Mouse (Mus musculus) left cerebral cortex, adult 2 months (tissue): ENCODE measurements around the gene Nipa2. TPM values are rescaled to one million over a fixed set of nuclear protein-coding genes. Genes with fewer than 3 reads are reported as not detected.
"Not testable (repeated sequence)": the region's sequence is repeated elsewhere in the genome, so short reads cannot be mapped to it uniquely, and the experiment has no call there.

Experiments
- DNase-seq, 2 experiments: peaks; one replicate each; pipeline ENCODE4 v3.0.0; 2021 to 2022; ENCODE audit warnings: low spot score in 2 of 2, mixed read lengths in 1 of 2; ENCODE audit errors: extremely low spot score in 1 of 2
- H3K27ac ChIP-seq: fragments of 200-600 bp; 2 replicates; pipeline ENCODE4 v1.8.1; 2022
- H3K4me3 ChIP-seq: fragments of 200-600 bp; 2 replicates; pipeline ENCODE4 v1.8.1; 2022
- CTCF ChIP-seq: fragments of 200-600 bp; IDR thresholded peaks from 2 replicates; pipeline ENCODE4 v1.8.1; 2022; ENCODE audit warnings: antibody characterized with exemption, mild to moderate bottlenecking, moderate library complexity
- intact Hi-C: fragments of 180-260 bp; cut with DNase I; formaldehyde crosslinking; loops from one replicate; pipeline ENCODE4 v1.15.1; 2025
- total RNA-seq, 2 experiments: library from RNA; stranded (reverse); gene quantifications; 2 replicates each; pipeline ENCODE4 v1.2.3; 2021

The Nipa2 gene
- total RNA-seq, 2 experiments from 2014 or later = 47.7 to 52.3 TPM

GRCm38 (mm10) chr7:55927262-55927661, 35.0 kb downstream of the Nipa2 start:
- Histone ChIP-seq H3K27ac (no peak overlapping the region), H3K4me3 (no peak overlapping the region)
- DNase-seq = no peak
- no peak for TF ChIP-seq CTCF
- intact Hi-C loops = no loop called here

GRCm38 (mm10) chr7:55918365-55918764, 43.9 kb downstream of the Nipa2 start:
- H3K27ac ChIP-seq, intact Hi-C loops, DNase-seq, H3K4me3 ChIP-seq: not testable (repeated sequence)

GRCm38 (mm10) chr7:55912118-55912517, 50.2 kb downstream of the Nipa2 start:
- TF ChIP-seq CTCF = no peak
- intact Hi-C loops = no loop called here
- no peak for DNase-seq
- Histone ChIP-seq H3K27ac (no peak overlapping the region), H3K4me3 (no peak overlapping the region)

GRCm38 (mm10) chr7:55911371-55911770, 50.9 kb downstream of the Nipa2 start:
- intact Hi-C loops = no loop called here
- H3K27ac ChIP-seq = no peak overlapping the region; the same call in 1 of the 2 replicates
- no peak for TF ChIP-seq CTCF
- H3K4me3 ChIP-seq = no peak overlapping the region
- no peak for DNase-seq

GRCm38 (mm10) chr7:55910356-55910755, 51.9 kb downstream of the Nipa2 start:
- no peak for TF ChIP-seq CTCF
- peak overlapping the region; percentile 45; the same call in 1 of the 2 replicates for H3K27ac ChIP-seq
- no peak overlapping the region for H3K4me3 ChIP-seq
- intact Hi-C loops = no loop called here
- no peak for DNase-seq

- DNase-seq = no peak
- TF ChIP-seq CTCF = no peak; the same call in 1 of the 2 replicates
- no peak overlapping the region for H3K27ac ChIP-seq
- no peak overlapping the region for H3K4me3 ChIP-seq
- intact Hi-C loops = loop anchor here (5.0 kb wide), 1 partner anchor 102 kb away; no protein-coding TSS in a partner anchor
Observed at GRCm38 (mm10) chr7:55909519-55909918, 52.8 kb downstream of the Nipa2 start.

- H3K27ac ChIP-seq = no peak overlapping the region
- TF ChIP-seq CTCF = peak; percentile 19
- DNase-seq = no peak
- intact Hi-C loops = loop anchor here (5.0 kb wide), 1 partner anchor 98 kb away; no protein-coding TSS in a partner anchor
- no peak overlapping the region for H3K4me3 ChIP-seq
Observed at GRCm38 (mm10) chr7:55905449-55905848, 56.8 kb downstream of the Nipa2 start.

- no peak for DNase-seq
- Histone ChIP-seq H3K4me3 (no peak overlapping the region), H3K27ac (no peak overlapping the region)
- TF ChIP-seq CTCF = no peak
- intact Hi-C loops = no loop called here
Observed at GRCm38 (mm10) chr7:55903766-55904165, 58.5 kb downstream of the Nipa2 start.

GRCm38 (mm10) chr7:55891797-55892196, 70.5 kb downstream of the Nipa2 start:
- Histone ChIP-seq H3K4me3 (no peak overlapping the region), H3K27ac (peak overlapping the region; percentile 19; the same call in 1 of the 2 replicates)
- TF ChIP-seq CTCF = no peak
- intact Hi-C loops = loop anchor here (5.0 kb wide), 1 partner anchor 49 kb away; the partner anchor contains the start of gene Cyfip1
- no peak for DNase-seq

- intact Hi-C loops = loop anchor here (5.0 kb wide), 1 partner anchor 48 kb away; the partner anchor contains the start of gene Cyfip1
- no peak for DNase-seq
- no peak for TF ChIP-seq CTCF
- Histone ChIP-seq H3K27ac (peak overlapping the region; percentile 56; the same call in 1 of the 2 replicates), H3K4me3 (no peak overlapping the region)
Observed at GRCm38 (mm10) chr7:55890731-55891130, 71.5 kb downstream of the Nipa2 start.

- no peak for DNase-seq
- Histone ChIP-seq H3K4me3 (no peak overlapping the region), H3K27ac (0 out of 2 replicates have a peak overlapping the region, but pooled peaks have one; percentile 3)
- no peak for TF ChIP-seq CTCF
- intact Hi-C loops = loop anchor here (5.0 kb wide), 1 partner anchor 48 kb away; the partner anchor contains the start of gene Cyfip1
Observed at GRCm38 (mm10) chr7:55889996-55890395, 72.3 kb downstream of the Nipa2 start.

- Histone ChIP-seq H3K4me3 (no peak overlapping the region), H3K27ac (no peak overlapping the region)
- intact Hi-C loops = no loop called here
- no peak for DNase-seq
- TF ChIP-seq CTCF = no peak
Observed at GRCm38 (mm10) chr7:55888603-55889002, 73.7 kb downstream of the Nipa2 start.

Other genes with a start within 250 kb of the Nipa2 start
- gene Siglech, start 194.3 kb downstream of the Nipa2 start, total RNA-seq = 10 to 100 TPM; 10.3 to 11.6 TPM
- 10 to 100 TPM; 33.0 to 39.2 TPM for gene Tubgcp5, start 168.3 kb downstream of the Nipa2 start, total RNA-seq
- gene Cyfip1, start 120.7 kb downstream of the Nipa2 start, total RNA-seq = 10 to 100 TPM; 68.1 to 75.4 TPM
- gene Nipa1, start 57.5 kb upstream of the Nipa2 start, total RNA-seq = 10 to 100 TPM; 58.5 to 62.1 TPM
- gene Herc2, start 87.7 kb upstream of the Nipa2 start, total RNA-seq = 100 to 1,000 TPM; 145 to 150 TPM